Mouse (Mus musculus): ENCODE results near the gene Ceacam2.
"Not testable (repeated sequence)": the region's sequence is repeated elsewhere in the genome, so short reads cannot be mapped to it uniquely, and the experiment has no call there.

The Ceacam2 gene

DNA sequence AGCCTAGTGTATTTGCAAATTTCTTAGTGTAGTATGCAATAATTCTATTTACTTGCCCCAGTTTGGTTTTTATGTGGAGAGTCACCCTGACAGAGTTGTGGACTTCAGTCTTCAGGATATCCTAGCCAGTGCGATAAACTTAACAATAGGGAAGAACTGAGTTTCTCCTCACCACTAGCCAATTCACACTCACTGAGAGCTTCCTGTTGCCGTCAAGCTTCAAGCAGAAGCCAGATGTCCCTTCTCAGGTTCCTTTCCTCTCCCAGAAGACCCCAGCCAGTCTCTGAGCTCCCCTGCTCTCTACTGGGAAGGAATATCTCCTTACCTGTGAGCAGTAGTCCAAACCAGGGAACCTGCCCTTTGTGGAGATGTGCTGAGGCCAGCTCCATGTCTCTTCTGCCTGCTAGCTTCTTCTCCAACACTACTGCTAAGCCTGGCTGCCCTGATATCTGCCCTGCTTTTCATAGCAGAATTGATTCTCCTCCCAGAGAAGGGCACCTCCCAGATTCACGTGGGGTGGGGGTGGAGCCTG is at the start of gene Ceacam2:
Gene Ceacam2 (minus strand): TSS at position 482 of the 532 bp plus-strand sequence.
- DNase-seq (ENCODE audit: low read depth, low spot score), result not testable (repeated sequence)

DNA sequence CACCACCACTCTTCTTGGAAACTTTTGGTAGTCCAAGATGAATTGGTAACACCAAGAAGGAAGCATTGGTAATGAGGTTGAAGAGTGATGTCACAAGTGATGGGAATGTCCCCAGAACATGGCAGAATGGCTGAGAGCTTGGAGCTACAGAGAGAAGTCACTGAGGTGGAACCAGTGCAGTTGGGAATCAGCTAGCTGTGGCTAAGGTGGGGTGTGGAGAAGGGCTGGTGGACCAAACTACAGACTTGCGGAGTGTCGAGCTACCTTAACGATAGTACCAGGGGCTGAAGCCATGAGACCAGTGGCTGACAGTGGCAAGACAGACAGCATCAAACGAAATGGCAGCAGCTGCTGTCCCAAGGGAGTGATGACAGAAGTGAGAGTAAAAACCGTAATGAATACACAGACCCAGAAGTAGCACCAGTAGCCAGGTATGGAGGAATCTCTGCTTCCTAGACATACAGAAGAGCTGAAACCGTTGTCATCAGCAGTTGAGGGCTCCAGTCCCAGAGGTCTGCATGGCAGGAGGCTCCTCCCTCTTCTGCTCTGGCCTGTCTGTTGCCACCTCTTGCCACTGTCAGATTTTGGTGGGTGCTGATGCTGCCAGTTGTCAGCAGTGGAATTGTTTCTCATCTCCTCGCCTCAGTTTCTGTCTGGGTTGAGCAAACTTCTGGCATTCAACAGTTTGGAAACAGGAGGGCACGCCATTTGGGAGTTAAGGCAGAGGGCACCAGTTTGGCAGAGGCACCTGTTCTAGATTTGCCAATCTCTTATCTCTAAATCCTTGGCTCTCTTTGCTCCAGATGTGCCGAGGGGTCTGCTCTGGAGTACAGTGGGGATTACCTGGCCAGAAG is 45.9 kb upstream of the Ceacam2 start:
- DNase-seq (ENCODE audit: low read depth, low spot score), result no peak

DNA sequence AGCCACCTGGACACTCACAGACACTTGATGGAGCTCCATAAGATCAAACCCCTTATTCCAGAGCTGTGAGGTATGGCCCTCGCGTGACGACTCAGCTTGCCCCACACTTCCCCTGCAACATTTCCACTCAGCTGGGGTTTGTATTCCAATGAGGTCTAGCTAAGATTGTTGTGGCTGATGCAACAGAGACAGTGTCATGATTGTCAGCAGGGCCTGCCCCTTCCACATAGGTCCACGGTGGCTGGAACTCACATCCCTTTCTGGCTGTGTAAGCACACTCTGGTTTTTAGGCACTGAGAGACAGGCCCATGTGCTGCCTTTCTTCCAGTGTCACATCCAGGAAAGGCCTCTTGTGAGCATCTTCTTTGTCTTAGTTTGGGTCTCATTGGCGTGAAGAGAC is 45.0 kb upstream of the Ceacam2 start:
- no peak for DNase-seq (ENCODE audit: low read depth, low spot score)

DNA sequence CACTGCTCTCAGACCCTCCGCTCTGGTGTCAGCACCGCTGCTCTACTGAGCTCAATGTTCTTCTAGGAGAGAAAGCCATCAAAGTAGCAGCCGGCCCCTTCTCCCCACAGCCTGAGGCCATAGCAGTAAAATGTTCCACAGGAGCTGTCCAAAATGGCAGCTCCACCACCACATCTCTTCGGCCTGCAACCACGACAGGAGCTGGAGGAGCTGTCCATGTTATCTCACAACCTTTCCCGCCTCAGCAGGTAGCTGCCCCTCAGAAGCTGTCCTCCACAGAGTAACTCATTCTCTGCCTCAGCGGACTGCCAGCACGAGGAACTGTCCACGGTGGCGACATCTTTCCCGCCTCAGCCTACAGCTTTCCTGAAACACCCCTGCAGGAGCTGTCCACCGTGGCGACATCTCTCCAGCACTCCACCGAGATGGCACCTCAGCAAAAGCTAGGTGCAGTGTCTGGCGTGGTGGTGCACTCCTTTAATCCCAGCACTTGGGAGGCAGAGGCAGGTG is 42.7 kb upstream of the Ceacam2 start:
- DNase-seq (ENCODE audit: low read depth, low spot score), result no peak

DNA sequence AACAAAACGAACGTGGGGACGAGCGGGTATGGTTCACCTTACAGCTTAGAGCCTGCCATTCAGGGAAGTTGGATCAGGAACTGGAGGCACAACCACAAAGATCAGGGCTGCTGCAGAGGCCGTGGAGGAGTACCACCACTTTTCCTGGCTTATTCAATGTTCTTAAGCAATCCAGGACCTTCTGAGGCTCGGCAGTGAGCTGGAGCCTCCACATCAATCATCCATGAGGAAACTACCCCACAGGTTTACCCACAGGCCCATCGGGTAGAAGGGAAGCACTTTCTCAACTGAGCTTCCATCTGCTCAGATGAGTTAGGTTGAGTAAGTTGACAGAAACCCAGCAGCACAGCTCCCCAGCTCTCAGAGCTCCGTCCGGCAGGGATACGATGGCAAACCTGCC is 39.8 kb upstream of the Ceacam2 start:
- no peak for DNase-seq (ENCODE audit: low read depth, low spot score)

DNA sequence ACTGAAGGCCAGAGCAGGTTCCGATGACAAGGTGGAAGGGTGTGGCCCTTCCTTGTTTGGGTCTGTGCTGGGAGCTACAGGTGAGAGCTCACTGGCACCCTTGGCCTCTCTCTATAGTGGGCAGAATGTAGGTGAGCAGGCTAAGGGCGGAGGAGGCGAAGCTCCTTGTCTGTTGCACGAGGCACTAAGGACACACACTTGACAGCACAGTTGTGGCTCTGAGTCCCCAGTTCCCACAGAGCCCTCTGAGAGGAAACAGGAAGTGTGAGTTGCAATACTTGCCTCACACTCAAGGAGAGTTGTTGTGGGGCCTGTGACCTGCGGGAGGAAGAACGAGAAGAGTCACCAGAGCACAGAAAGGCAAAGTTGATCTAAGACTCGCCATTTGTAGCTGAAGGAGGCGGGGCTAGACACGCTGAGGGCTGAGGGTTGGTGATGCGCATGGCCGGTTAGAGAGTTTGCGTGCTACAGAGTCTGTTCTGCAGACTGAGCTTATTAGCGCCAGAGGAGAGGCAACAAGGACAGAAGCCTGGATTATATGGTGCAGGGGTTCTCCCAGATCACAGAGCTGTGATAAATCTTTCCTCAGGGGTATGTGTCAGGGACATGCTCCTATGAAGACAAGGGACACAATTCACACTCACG is 37.3 kb upstream of the Ceacam2 start:
- not testable (repeated sequence) for DNase-seq (ENCODE audit: low read depth, low spot score)

DNA sequence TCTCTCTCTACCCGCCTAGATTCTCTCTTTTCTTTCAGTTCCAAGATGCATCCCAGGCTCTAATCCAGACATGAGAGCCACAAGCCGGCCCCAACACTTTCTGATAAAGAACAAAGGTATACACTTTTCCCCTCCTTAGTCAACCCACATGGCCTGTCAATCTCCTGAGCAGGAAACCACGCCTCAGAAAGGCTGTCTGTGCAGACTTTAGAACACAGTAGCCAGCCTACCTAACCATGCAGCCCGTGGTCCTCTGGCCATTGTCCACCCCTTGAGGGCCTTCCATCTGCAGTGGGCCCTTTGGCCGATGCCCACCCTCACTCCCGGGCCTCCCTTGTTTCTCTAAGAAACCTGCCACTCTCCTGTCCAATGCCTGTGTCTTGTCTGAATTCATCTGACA is 36.7 kb upstream of the Ceacam2 start:
- not testable (repeated sequence) for DNase-seq (ENCODE audit: low read depth, low spot score)

DNA sequence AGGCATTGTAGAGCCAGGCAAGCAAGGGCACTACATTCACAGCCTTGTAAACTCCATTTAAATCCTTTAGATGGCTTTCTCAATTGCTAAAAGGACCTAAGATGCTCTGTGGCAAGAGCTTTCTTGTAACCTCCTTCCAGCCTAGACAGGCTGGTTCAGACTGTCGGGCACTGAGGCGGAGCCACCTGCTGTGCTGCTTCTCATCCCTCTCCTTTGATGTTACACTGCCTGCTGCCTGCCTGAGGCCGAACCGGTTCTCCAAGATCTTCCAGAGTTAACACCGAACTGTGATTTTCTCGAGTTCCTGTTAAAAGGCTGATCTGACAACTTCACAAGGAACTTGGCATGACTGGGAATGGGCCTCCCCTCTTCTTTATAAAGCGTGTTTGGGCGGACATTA is 36.2 kb upstream of the Ceacam2 start:
- no peak for DNase-seq (ENCODE audit: low read depth, low spot score)

DNA sequence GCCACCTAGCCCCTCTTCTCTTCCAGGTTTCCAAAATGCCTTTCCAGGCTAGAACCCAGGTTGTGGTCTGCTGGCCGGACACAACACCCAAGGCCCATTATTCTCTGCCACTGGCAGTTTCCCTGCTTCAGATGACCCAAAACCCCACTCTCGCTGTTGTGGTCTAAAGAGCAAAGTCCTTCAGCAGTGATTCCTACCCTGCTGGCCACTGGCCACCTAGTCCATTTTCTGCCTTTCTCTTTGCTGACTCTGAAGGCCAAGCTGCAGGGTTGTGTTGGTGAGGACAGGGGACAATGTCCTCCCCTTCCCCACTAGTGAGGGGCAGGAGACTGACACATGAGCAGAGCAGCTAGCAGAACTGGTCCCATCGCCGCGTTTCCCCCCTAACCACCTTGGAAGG is 35.4 kb upstream of the Ceacam2 start:
- no peak for DNase-seq (ENCODE audit: low read depth, low spot score)

DNA sequence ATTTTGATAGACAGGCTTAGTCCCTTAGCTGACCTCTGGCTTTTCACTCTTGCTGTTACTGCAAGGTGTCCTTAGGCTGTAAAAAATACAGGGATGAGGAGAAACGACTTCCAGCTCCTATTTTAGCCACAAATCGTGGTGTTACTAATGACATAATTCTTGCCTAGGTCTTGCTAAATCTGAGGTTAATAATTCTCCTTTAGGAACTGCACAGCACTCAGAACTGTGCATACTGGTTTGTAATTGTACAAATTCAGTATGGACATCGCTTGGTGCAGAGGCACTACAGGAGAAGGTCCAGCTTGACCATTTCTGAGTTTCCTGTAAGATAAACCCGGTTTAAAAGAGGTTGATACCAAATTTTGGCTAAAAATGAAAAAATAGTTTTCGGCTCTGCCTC is 34.1 kb upstream of the Ceacam2 start:
- DNase-seq (ENCODE audit: low read depth, low spot score), result not testable (repeated sequence)

DNA sequence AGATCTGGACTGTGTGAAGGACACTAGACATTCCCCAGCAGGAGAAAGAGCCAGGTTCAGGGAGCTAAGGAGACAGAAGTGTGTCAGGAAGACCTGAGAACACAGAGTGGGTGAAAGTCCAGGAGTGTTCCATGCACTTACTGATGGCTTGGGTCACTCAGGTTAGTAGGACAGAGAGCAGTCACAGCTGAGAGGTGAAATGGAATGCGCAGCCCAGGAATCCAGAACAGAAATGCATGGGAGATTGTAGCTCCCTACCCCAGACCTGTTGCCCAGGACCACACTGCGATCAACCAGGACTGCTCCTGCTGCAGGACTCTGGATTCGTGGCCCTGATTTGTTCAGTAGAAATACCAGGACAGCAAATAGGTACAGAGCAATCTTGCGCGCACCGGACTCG is 29.1 kb upstream of the Ceacam2 start:
- no peak for DNase-seq (ENCODE audit: low read depth, low spot score)

DNA sequence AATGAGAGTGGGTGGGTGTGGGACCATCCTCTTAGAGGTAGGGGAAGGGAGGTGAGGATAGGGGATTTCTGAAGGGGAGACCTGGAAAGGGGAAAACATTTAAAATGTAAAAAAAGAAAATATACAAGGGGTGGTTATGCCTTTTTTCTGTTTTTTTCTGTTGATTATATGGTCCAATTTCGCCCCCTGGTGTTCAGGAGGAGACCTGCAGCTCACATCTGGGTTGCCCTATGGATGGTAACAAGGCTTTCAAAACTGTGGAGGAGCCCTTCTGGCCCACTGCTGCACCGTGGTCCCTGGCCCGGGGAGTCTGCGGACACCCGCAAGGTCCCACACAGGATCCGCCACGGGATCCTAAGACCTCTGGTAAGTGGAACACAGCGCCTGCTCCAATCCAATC is 1.8 kb upstream of the Ceacam2 start:
- not testable (repeated sequence) for DNase-seq (ENCODE audit: low read depth, low spot score)

DNA sequence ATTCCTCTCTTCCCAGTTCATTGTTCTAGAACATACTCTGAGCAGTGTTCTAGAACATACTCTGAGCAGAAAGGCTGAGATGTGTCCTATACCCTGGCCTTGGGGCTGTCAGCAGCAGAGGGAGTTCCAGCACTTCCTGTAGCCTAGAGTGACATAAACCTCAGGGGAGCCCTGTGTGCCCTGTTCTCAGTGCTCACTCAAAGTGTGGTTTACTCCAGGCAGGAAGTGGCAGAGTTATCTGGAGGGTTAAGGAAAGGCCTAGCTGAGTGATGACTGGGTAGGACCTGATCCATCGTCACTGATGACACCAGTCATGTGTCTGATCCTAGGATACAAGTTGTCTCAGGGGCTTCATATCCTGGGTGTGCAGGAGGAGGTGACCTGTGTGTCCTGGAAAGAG is 297 bp upstream of the Ceacam2 start:
- not testable (repeated sequence) for DNase-seq (ENCODE audit: low read depth, low spot score)

DNA sequence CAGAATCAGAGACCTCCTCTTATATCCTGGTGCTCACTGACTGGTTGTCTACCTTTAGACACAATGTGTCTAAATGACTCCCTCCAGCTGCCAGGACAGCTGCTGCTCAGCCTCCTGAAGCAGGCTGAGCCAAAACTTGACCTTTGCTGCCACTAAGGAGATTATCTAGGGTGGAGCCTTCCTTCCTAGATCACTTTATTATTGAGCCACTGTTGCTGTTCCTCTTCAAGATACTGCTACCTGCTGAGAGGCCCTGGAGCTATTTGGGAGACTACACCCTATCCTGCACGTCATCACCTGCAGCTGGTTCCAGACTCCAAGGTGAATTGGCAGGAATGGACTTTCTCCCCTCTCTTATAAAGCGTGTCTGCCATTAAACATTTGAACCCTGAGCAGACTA is 8.8 kb downstream of the Ceacam2 start:
- DNase-seq (ENCODE audit: low read depth, low spot score), result no peak

DNA sequence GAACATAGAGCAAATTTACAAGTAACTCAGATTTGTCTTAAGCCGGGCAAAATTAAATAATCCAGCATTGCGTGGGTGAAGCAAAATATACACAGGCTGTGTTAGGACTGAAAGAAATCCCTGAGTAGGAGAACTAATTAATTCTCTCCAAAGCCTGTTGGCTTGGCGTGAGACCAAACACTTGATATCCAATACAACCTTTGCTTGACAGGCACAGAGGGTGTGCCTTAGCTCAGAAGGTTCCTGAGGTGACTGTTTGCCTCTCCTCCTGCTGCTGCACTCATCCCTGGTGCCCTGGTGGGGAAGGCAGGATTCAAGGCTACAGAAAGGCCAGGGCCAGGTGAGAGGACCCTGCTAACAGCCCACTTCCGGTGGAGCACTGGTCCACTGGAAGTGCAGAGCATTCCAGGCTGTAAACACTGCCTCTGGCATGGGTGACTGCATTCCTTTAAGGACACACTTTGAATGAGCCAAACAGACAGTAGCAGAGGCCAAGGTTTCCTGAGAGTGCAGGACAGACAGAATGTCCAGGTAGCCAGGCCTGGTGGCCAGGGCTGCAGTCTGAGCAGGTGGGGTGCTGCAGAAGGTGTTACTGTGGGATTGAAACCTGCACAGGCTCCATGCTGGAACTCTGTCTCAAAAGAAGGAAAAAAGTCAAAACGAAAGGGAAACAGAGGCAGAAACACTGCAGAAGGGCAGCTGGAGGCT is 23.4 kb downstream of the Ceacam2 start:
- DNase-seq (ENCODE audit: low read depth, low spot score), result not testable (repeated sequence)

DNA sequence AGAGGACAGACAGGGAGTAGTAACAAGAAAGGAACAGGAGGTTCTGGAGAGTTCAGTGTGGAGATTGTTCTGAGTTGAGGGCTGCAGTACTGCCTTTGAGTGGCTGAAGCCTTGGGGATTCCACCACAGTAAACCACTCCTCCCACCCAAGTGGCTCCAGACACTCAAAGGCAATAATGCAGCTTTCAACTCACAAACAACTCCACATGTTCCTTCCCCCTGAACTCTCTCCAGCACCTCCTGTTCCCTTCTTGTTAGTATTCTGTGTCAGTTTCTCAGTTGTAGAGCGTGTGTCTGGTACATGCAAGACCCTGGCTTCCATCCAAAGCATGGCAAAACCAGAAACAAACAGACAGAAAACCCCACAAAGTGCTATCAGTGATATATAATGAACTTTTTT is 24.0 kb downstream of the Ceacam2 start:
- not testable (repeated sequence) for DNase-seq (ENCODE audit: low read depth, low spot score)

DNA sequence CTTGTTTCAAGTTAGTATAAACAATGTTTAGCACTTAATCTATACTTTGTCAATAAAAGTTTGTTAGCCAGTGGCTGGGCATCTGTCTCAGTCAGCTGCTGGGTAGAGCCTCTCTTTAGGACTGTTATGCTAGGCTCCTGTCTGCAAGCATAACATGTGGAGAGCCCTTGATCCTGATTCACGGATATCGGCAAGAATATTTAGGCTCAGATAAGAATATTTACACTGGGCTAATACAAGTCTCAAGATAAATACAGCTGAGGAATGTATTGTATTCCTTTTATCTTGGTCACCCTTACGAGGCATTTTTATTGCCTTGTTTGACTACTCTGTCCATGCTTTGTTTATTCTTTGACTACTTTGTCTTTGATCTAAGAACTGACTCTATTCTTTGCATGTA is 29.7 kb downstream of the Ceacam2 start:
- DNase-seq (ENCODE audit: low read depth, low spot score), result no peak

DNA sequence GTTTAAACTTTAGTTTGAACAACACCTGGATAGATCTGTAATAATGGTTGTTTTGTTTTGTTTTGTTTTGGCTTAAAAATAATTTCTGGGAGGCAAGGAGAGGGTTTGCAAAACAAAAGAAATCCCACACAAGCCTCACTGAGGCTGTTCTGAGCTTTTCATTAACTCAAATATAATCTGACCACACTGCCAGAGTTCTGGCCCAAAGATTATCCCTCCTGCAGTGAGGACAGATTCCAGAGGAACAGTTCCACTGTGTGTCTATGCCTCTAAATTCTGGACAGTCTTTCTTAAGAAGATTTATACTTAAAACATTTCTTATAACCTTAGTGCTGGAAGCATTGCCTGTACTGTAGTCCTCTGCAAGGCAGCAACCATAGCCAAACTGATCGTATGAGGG is 45.0 kb downstream of the Ceacam2 start:
- DNase-seq (ENCODE audit: low read depth, low spot score), result no peak

DNA sequence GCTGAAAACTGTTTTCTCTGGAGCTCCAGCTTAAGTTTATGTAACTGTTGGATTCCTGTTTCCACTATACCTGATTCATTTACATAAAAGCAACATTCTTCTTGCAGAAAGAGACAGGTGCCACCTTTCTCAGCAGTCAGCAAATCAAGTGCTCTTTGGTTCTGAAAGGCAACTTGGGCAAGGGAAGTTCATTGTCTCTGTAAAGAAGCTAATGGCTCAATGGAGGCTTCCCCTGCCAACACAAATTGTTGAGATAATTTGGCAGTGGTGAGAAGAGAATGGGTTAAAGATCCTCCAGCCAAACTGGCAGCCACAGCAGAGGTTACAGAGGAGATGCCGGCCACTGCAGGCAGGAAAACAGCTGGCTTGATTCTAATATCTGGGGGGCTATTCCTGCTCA is 49.0 kb downstream of the Ceacam2 start:
- not testable (repeated sequence) for DNase-seq (ENCODE audit: low read depth, low spot score)

DNA sequence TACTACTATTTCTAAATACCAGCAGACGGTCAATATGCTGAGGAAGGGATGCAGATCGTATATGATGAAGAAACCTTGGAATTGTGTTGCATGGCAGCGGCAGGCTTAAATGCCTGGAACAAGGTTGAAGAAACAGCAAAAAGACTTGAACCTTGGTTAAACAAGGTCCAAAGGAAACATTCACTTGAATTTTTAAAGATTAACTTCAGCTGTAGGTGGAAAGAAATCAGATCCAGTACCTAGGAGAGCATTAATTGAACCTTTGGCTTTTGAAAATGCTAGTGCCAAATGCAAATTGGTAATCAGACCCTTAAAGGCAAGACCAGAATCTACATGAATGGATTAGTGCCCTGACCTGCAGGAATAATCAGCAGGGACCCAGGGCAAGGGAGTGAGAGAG is 50.3 kb downstream of the Ceacam2 start:
- not testable (repeated sequence) for DNase-seq (ENCODE audit: low read depth, low spot score)

DNA sequence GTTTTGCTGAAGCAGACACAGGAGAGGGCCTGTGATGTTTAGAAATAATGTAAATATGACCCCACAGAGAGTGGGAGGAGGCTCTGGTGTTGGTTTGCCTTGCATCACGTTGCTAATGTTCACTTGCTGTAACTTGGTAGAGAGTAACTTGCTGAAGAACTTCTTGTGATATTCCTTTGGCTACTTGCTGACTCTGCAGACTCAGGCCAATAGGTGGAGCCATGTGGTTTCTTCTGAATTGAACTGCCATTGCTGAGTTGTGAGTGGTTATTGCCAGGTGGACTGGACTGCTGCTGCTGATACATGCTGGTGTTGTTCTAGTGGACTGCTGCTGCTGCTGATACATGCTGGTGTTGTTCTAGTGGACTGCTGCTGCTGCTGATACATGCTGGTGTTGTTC is 53.5 kb downstream of the Ceacam2 start:
- DNase-seq (ENCODE audit: low read depth, low spot score), result no peak

DNA sequence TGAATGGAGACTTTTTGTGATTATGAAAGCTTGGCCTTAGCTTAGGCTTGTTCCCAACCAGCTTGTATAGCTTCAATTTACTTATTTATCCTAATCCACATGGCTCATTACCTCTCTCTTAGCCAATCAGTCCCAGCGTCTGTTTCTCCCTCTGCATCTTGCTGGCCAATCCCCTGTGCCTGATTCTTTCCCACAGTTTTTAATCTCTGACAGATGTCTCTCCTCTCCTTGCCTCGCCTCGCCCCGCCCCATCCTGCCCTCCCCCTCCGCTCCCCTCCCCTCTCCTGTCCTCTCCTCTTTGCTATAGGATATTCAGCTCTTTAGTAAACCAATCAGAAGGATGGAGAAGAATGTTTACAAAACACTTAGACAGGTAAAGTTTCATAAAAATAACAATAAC is 54.6 kb downstream of the Ceacam2 start:
- no peak for DNase-seq (ENCODE audit: low read depth, low spot score)
